Mouse (Mus musculus): Measurements from ENCODE around the gene Mis18bp1.

- no peak for TF ChIP-seq GATA1 (IDR thresholded peaks at IDR 0.05; ENCODE audit: borderline replicate concordance, low read length)
- TF ChIP-seq FLI1 (IDR thresholded peaks at IDR 0.05; ENCODE audit: low read length): no peak
These were observed 58.5 kb downstream of the Mis18bp1 start for GRCm38 (mm10) chr12:65113925-65114324.
